Mouse (Mus musculus) mouse trophoblast stem cell (cell line): ENCODE measurements around the gene Fam102a.

ENCODE experiments used
- in situ Hi-C, 2 experiments: fragments of 300-500 bp; cut with MseI, MboI; formaldehyde crosslinking; loops; 2 replicates in 1 of 2; 3 replicates in 1 of 2; pipeline ENCODE4 v1.15.1; 2025

Gene Fam102a

DNA sequence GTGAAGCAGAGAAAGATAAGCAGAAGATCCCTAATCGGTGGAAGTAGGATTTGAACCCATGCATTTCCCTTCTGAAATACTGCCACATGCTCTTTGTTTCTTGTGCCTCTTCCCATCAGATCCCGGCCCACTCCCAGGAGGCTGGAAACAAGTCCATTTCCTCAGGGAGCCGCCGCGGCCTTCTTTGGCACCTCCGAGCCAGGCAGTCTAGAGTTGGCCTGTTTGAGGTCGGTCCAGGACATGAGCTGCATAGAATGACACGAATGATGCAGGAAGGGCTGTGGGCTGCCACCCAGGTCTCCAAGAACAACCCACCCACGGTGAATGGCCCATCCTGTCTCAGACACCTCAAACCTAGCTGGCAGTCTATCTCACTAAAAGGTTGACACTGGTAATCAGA is 41.4 kb downstream of the Fam102a start:
- in situ Hi-C loops = no loop called here

DNA sequence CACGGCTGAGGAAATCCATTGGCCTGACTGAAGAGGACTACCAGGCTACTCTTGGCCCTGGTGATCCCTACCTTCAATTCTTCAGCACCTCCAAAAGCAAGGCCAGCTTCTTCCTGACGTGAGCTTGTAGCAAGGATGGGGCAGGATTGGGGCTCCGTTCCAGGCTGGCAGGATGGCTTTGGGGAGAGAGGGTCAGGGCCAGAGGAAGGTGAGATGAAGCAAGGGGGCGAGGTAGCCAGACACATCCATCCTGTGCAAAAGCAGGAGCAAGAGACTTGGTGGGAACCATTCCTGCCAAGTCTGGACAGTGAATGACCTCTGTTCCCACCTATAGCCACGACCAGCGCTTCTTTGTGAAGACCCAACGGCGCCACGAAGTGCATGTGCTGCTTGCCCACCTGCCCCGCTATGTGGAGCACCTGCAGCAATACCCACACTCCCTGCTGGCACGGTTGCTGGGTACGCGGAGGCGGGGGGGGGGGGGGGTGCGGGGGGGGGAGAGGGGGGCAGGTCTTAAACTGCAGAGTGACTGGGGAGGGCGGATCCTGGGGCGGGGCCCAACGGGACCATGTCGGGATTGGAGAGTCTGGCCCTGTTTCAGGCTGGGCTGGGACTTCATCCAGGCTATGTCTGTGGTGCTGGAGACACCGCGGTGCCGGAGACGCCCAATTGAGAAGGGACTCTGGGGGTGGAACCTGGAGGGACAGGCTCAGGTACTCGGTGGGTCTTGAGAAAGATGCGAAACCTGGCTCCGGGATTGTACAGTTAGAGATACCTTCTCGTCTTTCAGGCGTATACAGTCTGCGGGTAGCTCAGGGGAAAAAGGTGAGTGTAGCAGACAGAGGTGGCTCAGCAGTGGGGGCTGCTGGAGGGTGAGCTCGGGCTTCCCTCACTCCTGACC is 43.3 kb downstream of the Fam102a start:
- in situ Hi-C loops = no loop called here

DNA sequence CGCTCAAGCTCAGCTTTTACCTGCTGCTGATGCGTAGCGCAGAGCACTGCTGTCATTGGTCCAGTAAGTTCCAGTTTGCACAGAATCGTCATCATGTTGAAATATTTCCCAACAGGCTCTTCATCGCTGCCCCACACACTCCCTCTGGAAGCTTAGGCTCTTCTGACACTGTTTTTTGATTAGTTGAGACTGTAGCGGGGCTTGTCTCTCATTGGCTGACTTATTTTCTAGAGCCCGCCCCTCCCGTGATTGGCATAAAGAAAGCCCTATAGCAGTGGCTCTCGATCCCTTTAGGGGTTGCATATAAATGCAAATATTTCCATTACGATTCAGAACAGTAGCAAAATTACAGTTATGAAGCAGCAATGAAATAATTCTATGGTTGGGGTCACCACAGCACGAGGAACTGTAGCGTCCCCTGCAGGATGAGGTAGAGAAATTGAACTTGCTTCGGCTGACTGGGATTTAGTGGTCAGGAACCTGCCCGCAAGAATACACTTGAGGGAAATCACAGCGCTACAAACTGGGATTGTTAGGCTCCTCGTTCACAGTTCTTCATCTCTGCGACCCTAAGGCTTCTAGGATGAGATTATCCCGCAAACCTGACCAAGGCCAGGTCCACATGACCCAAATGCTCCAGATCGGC is 46.4 kb downstream of the Fam102a start:
- in situ Hi-C loops = no loop called here

DNA sequence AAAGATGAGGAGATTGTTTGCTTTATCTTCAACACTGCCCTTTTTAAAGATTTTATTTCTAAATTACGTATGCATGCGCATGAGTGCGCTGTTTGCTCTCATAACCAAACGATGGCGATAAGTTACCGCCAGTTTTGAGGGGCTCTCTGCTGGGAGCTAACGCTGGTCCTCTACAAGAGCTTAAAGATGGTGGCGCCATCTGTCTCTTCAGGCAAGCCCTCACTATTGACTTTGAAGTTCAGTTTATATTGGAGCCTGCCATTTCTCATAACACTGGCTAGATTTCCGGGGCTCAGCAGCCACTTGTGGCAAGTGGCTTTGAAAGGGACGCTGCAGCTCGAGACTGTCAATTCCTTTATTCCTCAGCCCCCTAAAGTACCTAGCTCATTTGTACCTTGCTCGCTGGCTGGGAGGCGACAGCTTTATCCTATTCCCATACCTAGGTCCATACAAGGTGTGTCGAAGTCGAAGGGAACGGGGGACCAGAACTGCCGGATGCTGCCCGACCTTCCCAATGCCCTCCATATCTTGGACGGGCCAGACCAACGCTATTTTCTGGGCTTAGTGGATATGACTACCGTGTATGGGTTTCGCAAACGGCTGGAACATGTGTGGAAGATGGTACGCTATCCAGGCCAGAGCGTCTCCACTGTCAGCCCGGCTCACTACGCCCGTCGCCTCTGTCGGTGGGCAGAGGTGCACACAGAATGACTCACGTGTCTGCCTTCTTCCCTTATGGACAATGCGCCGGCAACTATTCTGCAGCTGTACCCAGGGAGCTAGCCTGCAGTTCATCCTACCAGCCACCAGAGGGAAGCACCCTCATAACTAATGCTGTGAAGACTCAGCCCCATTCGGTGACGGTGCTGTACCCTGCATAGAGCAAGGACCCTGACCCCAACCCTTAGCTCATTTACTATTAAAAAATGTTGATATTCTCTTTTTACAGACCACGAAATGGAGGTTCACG is 48.0 kb downstream of the Fam102a start:
- in situ Hi-C loops = no loop called here

DNA sequence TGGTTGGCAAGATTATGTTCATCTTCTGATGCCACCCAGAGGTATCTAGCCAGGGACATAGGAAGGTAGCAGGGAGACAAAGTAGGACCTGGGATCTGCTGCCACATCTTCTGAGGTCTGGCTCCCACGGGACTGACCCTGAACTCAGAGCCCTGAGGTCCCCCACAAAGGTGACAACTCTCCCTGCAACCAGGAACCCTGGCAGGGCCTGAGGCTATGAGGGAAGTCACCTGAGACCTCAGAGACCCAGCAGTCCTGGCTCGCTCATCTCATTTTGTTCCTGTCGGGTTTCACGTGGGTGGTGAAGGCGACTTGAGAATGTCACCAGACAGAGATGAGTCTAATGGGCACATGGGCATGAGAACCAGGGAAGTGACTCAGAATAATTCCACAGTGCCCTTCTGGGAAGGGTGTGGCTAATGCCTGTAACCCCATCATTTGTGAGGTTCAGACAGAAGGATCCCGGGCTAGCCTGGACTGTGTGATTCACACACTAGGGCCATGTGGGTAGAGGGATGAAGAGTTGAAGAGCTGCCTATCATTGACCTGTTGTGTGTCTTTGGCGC is 50.1 kb downstream of the Fam102a start:
- in situ Hi-C loops = no loop called here

DNA sequence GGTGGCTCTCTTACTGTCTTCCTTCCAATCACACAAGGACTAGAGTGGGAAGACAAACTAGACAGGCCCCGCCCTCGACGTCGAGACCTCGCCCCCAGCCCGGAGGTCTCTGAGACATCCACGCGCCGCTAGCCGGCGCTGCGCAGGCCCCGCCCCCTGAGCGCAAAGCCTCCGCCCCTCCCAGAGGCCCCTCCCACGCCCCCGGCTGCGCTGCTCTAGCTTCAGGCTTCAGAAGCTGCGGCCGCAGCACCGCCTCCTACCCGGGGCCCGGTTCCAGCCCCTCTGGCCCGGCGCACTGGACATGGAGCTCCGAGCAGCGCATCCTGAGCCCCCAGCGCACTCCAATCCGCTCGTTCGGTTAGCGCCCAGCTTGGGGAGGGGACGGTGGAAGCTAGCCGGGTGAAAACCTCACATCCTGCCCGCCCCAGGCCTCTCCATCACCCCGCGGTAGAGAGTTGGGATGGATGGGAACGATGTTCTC is 51.8 kb downstream of the Fam102a start, which contains the start of gene St6galnac4:
Gene St6galnac4, plus strand, starts transcription at position 225 of the 481 bp plus-strand sequence.
- in situ Hi-C loops = no loop called here

DNA sequence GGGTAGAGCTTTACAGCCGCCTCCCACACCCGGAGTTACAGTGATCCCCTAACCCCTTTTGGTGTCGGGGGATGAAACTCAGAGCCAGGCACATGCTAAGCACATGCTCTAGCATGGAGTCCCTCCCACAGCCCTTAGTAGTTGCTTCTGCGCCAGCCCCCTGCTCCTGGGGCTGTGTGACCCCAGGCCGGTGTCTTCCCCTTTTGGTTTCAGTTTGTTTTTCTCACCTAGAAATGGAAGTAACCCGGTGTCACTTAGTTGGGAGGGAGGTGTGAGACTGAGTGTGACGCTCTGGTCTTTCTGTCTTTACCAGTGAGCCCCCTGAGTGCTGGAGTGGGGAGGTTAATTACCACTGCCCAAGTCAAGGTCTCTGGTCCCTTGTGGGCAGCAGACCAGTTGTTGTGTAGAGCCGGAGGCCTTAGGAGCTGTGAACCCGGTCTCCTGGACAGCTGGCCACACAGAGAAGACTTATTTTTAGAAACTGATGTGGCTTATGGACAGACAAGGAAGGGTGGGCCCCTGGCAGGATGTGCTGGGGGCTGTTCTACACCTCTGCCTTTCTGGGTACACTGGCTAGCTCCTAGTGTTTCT is 52.7 kb downstream of the Fam102a start:
- in situ Hi-C loops = no loop called here

DNA sequence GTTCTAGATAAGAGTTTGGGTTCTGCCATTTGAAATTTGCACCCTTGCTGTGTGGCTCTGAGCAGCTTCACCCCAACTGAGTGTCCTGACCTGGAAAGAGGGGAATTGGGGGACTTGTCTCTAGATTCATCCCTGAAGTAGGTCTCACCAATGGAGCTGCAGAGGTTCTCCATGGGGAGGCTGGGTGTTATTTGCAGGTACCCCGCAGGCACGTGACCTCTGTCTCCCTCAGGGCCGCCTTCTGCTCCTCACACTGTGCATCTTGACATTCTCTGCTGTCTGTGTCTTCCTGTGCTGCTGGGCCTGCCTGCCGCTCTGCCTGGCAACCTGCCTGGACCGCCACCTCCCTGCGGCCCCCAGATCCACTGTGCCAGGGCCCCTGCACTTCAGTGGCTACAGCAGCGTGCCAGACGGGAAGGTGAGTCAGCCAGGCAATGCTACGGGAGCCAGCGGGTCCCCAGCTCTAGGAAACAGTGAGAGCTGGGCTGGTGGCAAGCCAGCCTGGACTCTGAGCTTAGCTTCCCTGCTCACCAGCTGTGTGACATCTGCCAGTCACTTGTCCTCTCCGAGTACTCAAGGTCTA is 54.2 kb downstream of the Fam102a start:
- in situ Hi-C loops = no loop called here

DNA sequence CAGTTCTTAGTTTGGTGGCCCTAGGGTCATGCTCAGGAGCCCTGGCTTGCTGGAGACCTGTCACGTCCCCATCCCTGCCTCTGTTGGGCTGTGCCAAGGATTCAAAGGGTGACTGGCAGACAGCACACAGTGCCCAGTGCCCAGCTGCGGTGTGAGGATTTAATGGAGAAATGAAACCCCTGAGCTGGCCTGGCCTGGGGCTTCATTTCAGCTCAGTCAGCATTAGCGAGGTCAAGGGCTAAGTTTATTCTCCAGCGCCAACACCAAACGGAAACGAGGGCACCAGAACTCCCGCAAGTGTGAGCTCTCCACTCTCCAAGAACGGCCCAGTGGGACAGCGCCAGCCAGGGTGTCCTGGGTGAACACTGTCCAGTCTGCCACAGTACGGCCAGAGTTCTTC is 55.1 kb downstream of the Fam102a start:
- in situ Hi-C loops = no loop called here

DNA sequence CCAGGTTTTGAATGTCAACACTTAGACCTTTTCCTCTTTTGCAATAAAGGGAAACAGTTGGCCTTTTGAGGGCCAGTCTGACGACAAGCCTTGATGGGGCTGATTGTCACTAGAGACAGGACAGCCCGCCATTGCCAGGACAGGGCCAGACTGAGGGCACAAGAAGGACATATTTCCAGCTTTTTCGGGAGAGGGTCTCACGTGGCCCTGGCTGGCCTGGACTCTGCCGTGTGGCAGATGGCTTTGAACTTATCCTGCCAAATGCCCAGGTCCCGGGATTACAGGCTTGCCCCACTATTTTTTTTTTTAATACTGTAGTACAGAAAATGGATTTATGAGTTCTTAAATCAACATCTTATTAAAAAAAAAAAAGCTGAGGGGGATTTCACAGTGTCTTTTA is 56.1 kb downstream of the Fam102a start:
- in situ Hi-C loops = no loop called here

DNA sequence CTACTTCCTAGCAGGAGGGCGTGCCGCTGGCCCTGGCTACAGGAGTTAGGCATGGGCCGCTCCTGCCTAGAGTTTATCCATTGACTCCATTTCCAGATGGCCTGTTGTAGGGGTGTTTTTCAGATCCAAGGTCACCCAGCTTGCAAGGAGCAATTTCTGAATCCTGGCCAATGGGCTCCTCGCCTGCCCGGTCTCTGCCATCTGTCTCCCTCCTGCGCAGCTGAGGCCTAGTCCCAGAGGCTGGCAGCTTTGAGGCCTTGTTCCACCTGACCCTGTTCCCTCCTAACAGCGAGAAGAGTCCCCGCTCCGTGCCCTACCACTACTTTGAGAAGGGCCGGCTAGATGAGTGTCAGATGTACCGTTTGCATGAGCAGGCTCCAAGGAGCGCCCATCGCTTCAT is 61.6 kb downstream of the Fam102a start:
- in situ Hi-C loops = no loop called here

DNA sequence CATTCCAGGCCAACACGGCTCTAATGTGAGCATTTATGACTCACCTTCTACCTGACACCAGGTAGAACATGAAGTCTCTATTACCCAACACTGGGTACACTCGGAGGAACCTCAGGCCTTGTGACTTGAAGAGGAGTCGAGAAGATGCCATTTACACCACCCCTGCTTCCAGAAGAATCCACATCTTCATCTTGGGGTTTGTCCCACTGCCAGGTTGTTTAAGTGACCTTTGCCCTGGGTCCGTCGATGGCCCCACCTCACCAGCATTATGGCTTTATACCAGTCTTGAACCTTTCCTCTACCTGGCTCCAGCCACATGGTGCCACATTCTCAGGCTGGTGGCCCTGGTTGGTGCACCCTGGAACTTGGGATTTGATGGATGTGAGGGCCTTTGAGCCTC is 62.1 kb downstream of the Fam102a start:
- in situ Hi-C loops = no loop called here

DNA sequence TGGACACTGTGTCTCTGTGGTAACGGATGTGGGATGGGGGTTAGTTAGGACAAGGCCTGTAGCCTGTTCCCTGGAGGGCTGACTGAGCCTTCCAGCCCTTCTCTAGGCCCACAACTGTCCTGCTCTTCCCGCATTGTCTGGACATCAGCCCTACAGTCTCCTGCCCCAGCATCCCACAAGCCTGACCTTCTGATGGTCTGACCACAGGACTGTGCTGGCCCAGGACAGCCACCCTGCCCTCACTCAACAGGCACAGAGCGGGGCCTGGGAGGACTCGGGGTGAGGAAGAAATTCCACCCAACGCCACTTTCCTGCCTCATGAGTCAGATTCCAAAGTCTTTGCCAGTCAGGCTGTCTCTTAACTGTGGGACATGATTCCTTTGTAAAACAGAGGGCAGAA is 62.6 kb downstream of the Fam102a start:
- in situ Hi-C loops = no loop called here

DNA sequence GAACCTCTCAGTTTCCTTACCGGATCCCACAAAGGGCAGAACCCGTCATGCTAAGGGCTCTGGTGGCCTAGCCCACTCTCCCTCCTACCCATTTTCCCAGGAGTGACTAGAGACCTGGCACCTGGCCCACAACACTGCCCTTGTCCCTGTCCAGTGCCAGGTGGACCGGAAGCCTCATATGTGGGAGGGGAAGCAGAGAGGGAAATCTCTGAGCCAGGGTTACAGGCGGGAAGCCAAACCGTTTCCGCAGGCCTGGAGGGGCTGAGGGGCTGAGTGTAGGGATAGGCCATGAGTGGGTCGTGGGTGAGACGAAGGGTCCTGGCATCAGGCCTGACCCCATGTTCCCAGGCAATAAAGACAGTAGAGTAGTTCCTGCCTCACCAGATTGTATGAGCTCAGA is 63.4 kb downstream of the Fam102a start:
- in situ Hi-C loops = no loop called here

DNA sequence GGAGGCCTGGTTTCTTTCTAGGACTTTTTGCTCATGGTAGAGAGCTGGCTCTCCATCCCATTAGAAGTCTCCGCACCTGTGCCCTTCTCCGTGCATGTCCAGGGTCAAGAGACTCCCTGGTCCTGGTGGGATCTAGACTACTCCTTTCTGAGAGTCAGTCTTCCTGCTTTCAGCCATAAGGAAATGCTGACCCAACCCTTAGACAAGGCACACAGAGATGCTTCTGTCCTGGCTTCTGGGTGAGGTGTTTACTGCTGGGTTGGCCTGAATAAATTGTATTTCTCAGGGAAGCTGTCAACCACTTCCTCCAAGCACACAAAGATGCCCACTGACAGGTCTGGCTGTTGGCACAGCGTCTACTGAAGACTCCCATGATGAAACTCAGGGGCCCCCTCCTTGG is 64.3 kb downstream of the Fam102a start, which contains the start of gene St6galnac6:
Gene St6galnac6, plus strand, starts transcription at position 301 of the 400 bp plus-strand sequence.
- in situ Hi-C loops = no loop called here

DNA sequence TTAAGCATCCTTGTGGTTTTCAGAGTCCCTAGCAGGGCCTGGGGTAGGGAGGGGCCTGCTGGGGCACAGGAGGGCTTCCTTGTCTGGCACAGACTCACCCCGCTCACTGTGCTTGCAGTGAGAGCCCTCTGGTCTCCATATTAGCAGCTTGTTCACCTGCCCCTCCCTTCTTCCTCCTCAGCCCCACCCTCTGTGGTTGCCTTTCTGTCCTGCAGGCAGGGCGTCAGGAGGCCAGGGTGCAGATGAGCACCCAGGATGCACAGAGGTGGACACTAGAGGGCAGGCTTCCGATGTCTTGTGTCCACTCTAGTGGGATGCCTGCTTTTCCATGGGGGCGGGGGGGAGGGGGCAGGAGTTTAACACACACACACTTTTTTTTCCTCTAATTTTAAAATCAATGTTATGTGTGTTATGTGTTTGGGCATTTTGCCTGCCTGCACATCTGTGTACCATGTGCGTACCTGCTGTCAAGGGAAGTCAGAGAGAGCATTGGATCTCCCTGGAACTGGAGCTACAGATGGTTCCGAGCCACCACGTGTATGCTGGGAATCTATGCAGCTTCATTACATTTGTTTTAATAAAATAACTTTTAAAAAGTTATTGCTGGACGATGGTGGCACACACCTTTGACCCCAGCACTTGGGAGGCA is 66.4 kb downstream of the Fam102a start:
- in situ Hi-C loops = no loop called here

DNA sequence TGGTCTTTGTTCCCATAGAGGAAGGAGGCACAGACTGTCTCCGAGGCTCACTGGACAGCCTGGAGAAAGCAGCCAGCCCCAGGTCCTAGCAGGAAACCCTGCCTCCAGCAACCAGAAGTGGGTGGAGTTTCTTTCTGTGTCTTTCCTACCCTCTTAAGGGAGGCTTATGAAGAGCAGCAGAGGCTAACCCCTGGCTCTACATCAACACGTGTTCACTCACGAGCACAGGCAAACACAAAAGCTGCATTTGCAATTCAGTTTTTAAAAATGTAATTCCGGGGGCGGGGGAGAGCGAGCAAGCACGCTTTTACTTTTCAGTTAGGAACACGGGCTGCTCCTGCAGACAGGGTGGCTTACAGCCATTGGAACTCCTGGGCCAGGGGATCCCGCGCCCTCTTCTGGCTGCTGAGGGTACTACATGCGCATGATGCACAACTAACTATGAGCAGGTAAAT is 67.5 kb downstream of the Fam102a start:
- in situ Hi-C loops = no loop called here

DNA sequence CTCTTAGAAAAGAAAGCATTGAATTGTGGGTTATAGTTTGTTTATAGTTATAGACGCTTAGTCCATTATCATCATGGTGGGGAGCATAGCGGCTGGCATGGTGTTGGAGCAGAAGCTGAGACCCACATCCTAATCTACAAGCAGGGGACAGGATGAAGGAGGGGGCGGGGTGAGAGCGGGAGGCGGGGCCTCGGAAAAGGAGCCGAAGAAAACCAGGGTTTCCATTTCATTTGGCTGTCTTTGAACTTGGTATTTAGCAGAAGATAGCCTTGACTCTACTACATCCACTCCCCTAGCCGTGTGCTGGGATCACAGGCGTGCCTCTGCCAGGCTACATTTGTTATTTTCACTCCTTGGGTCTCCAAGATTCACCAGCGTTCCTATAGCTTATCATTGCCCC is 69.5 kb downstream of the Fam102a start:
- in situ Hi-C loops = no loop called here

DNA sequence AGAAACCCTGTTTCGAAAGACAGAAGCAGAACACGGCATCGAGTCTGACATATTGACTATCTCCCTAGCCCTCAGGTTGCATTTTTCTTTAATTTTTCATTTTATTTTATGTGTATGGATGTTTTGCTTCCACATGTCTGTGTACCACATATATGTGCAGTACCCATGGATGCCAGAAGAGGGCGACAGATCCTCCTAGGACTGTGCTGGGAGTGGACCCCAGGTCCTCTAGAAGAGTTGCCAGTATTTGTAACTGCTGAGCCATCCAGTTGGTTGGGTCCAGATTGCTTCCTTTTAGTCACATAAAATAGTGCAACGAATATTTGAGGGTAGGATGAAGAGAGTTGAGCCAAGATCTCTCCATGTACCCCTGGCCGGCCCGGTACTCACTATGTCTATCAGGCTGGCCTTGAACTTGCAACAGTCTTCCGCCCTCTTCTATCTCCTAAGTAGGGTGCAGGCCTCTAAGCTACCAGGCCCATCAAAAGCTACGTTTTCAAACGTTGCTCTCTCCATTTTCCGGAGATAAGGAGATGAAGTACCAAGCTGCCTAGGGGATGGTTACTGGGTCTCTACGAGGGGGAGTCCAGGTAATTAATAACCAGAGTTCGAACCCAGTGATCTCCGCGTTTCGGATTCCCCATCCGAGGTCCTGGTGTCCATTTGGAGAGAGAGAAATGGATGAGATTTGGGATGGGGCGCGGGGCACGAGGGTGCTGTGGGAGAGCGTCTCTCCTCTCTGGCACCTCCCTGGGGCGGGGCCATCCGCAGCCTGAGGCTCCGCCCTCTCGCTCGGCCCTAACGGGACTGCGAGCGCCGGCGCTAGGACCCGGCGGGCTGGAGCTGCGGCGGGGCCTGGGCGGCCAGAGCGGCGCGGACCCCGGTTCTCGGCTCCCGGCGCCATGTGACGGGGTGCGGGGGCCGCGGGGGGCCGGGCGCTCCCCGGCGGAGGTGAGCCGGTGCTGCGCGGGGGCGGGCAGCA is 71.3 kb downstream of the Fam102a start:
- in situ Hi-C loops = no loop called here
